In genomic region chr2:132282453-132283174, GRCm38 (mm10) we compare ENCODE assay signal across 9 mouse cellular contexts. TPM values are rescaled to one million over a fixed set of nuclear protein-coding genes. Genes with fewer than 3 reads are reported as not detected.
A peak's percentile ranks its signal among the peaks of the same experiment; 100 is the strongest.
DNase-seq lines count a peak whose midpoint lies in the region; ATAC-seq and TF ChIP-seq lines count a peak whose summit lies in the region.
"Had no signal": no experiment of that assay in that cellular context is flagged by ENCODE, and none has a peak within 500 bp of the region (broad histone marks: within the 10 kb centered on the region; RNA-seq: fewer than 3 reads in every experiment).

No protein-coding gene starts in this region.

- no peak for ATAC-seq in lung, postnatal 0 days
- ATAC-seq in forebrain, embryonic 13.5 days = peak; percentile 70
- ATAC-seq in granulocyte monocyte progenitor cell, adult 5-6 weeks (replicated peaks; ENCODE audit: poor library complexity, severe bottlenecking) = no peak

- 37% methylated on average over 12 of the region's 12 CpGs for WGBS in lung, postnatal 0 days
- 7% methylated on average over 12 of the region's 12 CpGs for WGBS in forebrain, embryonic 13.5 days
- 53% methylated on average over 12 of the region's 12 CpGs for WGBS in limb, embryonic 10.5 days
- WGBS in small intestine, adult 2 months = 31% methylated on average over 12 of the region's 12 CpGs

- TF ChIP-seq EP300 in lung, postnatal 0 days (IDR thresholded peaks at IDR 0.05) = no peak

- no peak overlapping the region for H3K9ac ChIP-seq in lung, postnatal 0 days (replicated peaks; ENCODE audit: low read depth)
- H3K9ac ChIP-seq in forebrain, embryonic 13.5 days = peak overlapping the region; percentile 35

- TF ChIP-seq POLR2A in small intestine, adult 2 months (IDR thresholded peaks at IDR 0.05; ENCODE audit: low read depth, low read length) = no peak

- no peak for DNase-seq in lung, postnatal 0 days (ENCODE audit: low spot score)
- DNase-seq in lung, postnatal 14 days = no peak
- no peak for DNase-seq in limb, embryonic 10.5 days (ENCODE audit: low spot score)
- no peak for DNase-seq in cerebellum, postnatal 36 days
- no peak for DNase-seq in adipocyte (ENCODE audit: low spot score)
- DNase-seq: adrenal gland, postnatal 25 days had no signal

- H3K27me3 ChIP-seq in lung, postnatal 0 days (replicated peaks; ENCODE audit: insufficient read depth, low read length) = no peaks in the 10 kb centered on the region
- no peaks in the 10 kb centered on the region for H3K27me3 ChIP-seq in forebrain, embryonic 13.5 days
- no peaks in the 10 kb centered on the region for H3K27me3 ChIP-seq in limb, embryonic 10.5 days (ENCODE audit: low read depth, poor library complexity, severe bottlenecking)
- no peaks in the 10 kb centered on the region for H3K27me3 ChIP-seq in small intestine, adult 2 months (ENCODE audit: control insufficient read depth, insufficient read depth, low read length)

- peaks cover 3% of the 10 kb centered on the region; the same call in 1 of the 2 replicates for H3K36me3 ChIP-seq in lung, postnatal 0 days (ENCODE audit: insufficient read depth, low read length)
- peaks cover 10% of the 10 kb centered on the region; the same call in 1 of the 2 replicates for H3K36me3 ChIP-seq in forebrain, embryonic 13.5 days (ENCODE audit: poor library complexity, severe bottlenecking)
- H3K36me3 ChIP-seq in limb, embryonic 10.5 days = peaks cover 11% of the 10 kb centered on the region; the same call in 1 of the 2 replicates
- peaks cover 3% of the 10 kb centered on the region; the same call in 1 of the 2 replicates for H3K36me3 ChIP-seq in small intestine, adult 2 months (ENCODE audit: control insufficient read depth, insufficient read depth, low read length)

- H3K9me3 ChIP-seq in lung, postnatal 0 days (ENCODE audit: low read length) = no peaks in the 10 kb centered on the region
- 0 out of 2 replicates have a peak, but pooled peaks cover 8% of the 10 kb centered on the region for H3K9me3 ChIP-seq in forebrain, embryonic 13.5 days (replicated peaks)
- no peaks in the 10 kb centered on the region for H3K9me3 ChIP-seq in limb, embryonic 10.5 days (replicated peaks)

- peaks cover 35% of the 10 kb centered on the region for H3K4me1 ChIP-seq in lung, postnatal 0 days (ENCODE audit: insufficient read depth, low read depth, low read length)
- peaks cover 34% of the 10 kb centered on the region for H3K4me1 ChIP-seq in forebrain, embryonic 13.5 days
- H3K4me1 ChIP-seq in limb, embryonic 10.5 days = peaks cover 30% of the 10 kb centered on the region
- peaks cover 16% of the 10 kb centered on the region; the same call in 1 of the 2 replicates for H3K4me1 ChIP-seq in small intestine, adult 2 months (ENCODE audit: control insufficient read depth, insufficient read depth, insufficient read length, low read length)

- no peak overlapping the region for H3K4me2 ChIP-seq in lung, postnatal 0 days (replicated peaks; ENCODE audit: low read depth, low read length)
- H3K4me2 ChIP-seq in forebrain, embryonic 13.5 days = peak overlapping the region; percentile 27

- H3K27ac ChIP-seq in lung, postnatal 0 days (ENCODE audit: low read length) = peak overlapping the region; percentile 88
- peak overlapping the region; percentile 74 for H3K27ac ChIP-seq in forebrain, embryonic 13.5 days
- 0 out of 2 replicates have a peak overlapping the region, but pooled peaks have one; percentile 46 for H3K27ac ChIP-seq in limb, embryonic 10.5 days
- peak overlapping the region; percentile 19 for H3K27ac ChIP-seq in small intestine, adult 2 months (ENCODE audit: insufficient read depth, low read depth, low read length)

- TF ChIP-seq CTCF in lung, postnatal 0 days (IDR thresholded peaks at IDR 0.05) = no peak
- no peak for TF ChIP-seq CTCF in small intestine, adult 2 months (IDR thresholded peaks at IDR 0.05; ENCODE audit: extremely low read depth, insufficient read length, insufficient replicate concordance, low read depth, low read length)

- H3K4me3 ChIP-seq in lung, postnatal 0 days (ENCODE audit: low read depth, low read length) = no peak overlapping the region
- H3K4me3 ChIP-seq in forebrain, embryonic 13.5 days = no peak overlapping the region
- H3K4me3 ChIP-seq in limb, embryonic 10.5 days = no peak overlapping the region
- H3K4me3 ChIP-seq in small intestine, adult 2 months (ENCODE audit: low read depth, low read length) = no peak overlapping the region

RNA-seq across cellular contexts. Expression of gene Cds2, which starts 19.7 kb away (rescaled TPM):
- polyA plus RNA-seq in lung, postnatal 0 days (2015; fragmentation: Nextera tagmentation; extraction: Ambion mirVana) = 32.3 and 37.0 TPM in 2 replicates
- 19.2 and 21.7 TPM in 2 replicates for polyA plus RNA-seq in forebrain, embryonic 13.5 days (2015; fragmentation: Nextera tagmentation; extraction: Ambion mirVana)
- polyA plus RNA-seq in limb, embryonic 10.5 days (2016; fragmentation: Nextera tagmentation; extraction: Ambion mirVana) = 25.8 and 26.7 TPM in 2 replicates
- polyA plus RNA-seq in small intestine, adult 2 months (2012; rRNA removed) = 9.6 and 21.2 TPM in 2 replicates
- 8.7 and 22.5 TPM in 2 replicates for total RNA-seq in granulocyte monocyte progenitor cell, adult 5-6 weeks (2014; fragmentation: Nextera tagmentation)
- 7.0 and 9.7 TPM in 2 replicates for total RNA-seq in granulocyte monocyte progenitor cell, adult 5-6 weeks (2017)

RNA-seq across cellular contexts. Expression of gene Pcna, which starts 29.5 kb away (rescaled TPM):
- 74.7 and 76.4 TPM in 2 replicates for polyA plus RNA-seq in lung, postnatal 0 days (2015; fragmentation: Nextera tagmentation; extraction: Ambion mirVana)
- 322 and 326 TPM in 2 replicates for polyA plus RNA-seq in forebrain, embryonic 13.5 days (2015; fragmentation: Nextera tagmentation; extraction: Ambion mirVana)
- polyA plus RNA-seq in limb, embryonic 10.5 days (2016; fragmentation: Nextera tagmentation; extraction: Ambion mirVana) = 401 and 431 TPM in 2 replicates
- 32.6 and 54.9 TPM in 2 replicates for polyA plus RNA-seq in small intestine, adult 2 months (2012; rRNA removed)
- total RNA-seq in granulocyte monocyte progenitor cell, adult 5-6 weeks (2014; fragmentation: Nextera tagmentation) = 627 and 644 TPM in 2 replicates
- total RNA-seq in granulocyte monocyte progenitor cell, adult 5-6 weeks (2017) = 619 and 668 TPM in 2 replicates

RNA-seq across cellular contexts. Expression of gene Tmem230, which starts 35.0 kb away (rescaled TPM):
- polyA plus RNA-seq in lung, postnatal 0 days (2015; fragmentation: Nextera tagmentation; extraction: Ambion mirVana) = 39.6 and 41.7 TPM in 2 replicates
- 48.4 and 48.9 TPM in 2 replicates for polyA plus RNA-seq in forebrain, embryonic 13.5 days (2015; fragmentation: Nextera tagmentation; extraction: Ambion mirVana)
- 38.7 and 45.0 TPM in 2 replicates for polyA plus RNA-seq in limb, embryonic 10.5 days (2016; fragmentation: Nextera tagmentation; extraction: Ambion mirVana)
- polyA plus RNA-seq in small intestine, adult 2 months (2012; rRNA removed) = 112 and 227 TPM in 2 replicates
- 50.1 and 51.5 TPM in 2 replicates for total RNA-seq in granulocyte monocyte progenitor cell, adult 5-6 weeks (2014; fragmentation: Nextera tagmentation)
- 18.7 and 19.4 TPM in 2 replicates for total RNA-seq in granulocyte monocyte progenitor cell, adult 5-6 weeks (2017)

Comparison
In these comparisons a context has a peak if more than half of its experiments do, and no peak if none do; other contexts are left out.
1. H3K27ac ChIP-seq: peak in every context shown above with its lines; median percentile 88 in lung, postnatal 0 days; 74 in forebrain, embryonic 13.5 days; 46 in limb, embryonic 10.5 days; 19 in small intestine, adult 2 months.